Mouse (Mus musculus) heart, embryonic 16.5 days (tissue): ENCODE data around the gene Atf6b. TPM values are rescaled to one million over a fixed set of nuclear protein-coding genes. Genes with fewer than 3 reads are reported as not detected.
A peak's percentile ranks its signal among the peaks of the same experiment; 100 is the strongest.

ENCODE experiments used
- ATAC-seq: fragments of 200-750 bp; cut with Nextera tagmentation; replicated peaks from 2 replicates; pipeline ENCODE4 v1.8.0; 2017; ENCODE audit warnings: moderate number of reproducible peaks; ENCODE audit not compliant: insufficient read depth, low FRiP score; ENCODE audit errors: extremely low read depth
- H3K27ac ChIP-seq: fragments of 300-500 bp; sonication (generic); 2 replicates; pipeline ENCODE4 v1.5.1; 2014; ENCODE audit warnings: mild to moderate bottlenecking, low read length, control low read depth, moderate library complexity
- H3K27me3 ChIP-seq: fragments of 300-500 bp; sonication (generic); 2 replicates; pipeline ENCODE4 v1.6.1; 2014; ENCODE audit warnings: low read length, mixed read lengths; ENCODE audit not compliant: control insufficient read depth, insufficient read depth
- H3K36me3 ChIP-seq: fragments of 300-500 bp; sonication (generic); 2 replicates; pipeline ENCODE4 v1.6.1; 2014; ENCODE audit not compliant: control insufficient read depth, insufficient read depth
- H3K4me1 ChIP-seq: fragments of 300-500 bp; sonication (generic); 2 replicates; pipeline ENCODE4 v1.6.1; 2014; ENCODE audit warnings: low read length, mixed read lengths; ENCODE audit not compliant: control insufficient read depth, insufficient read depth
- H3K4me2 ChIP-seq: fragments of 300-500 bp; sonication (generic); 2 replicates; pipeline ENCODE4 v1.6.1; 2014; ENCODE audit warnings: low read depth, mild to moderate bottlenecking, control low read depth, low read length
- H3K4me3 ChIP-seq: fragments of 300-500 bp; sonication (generic); 2 replicates; pipeline ENCODE4 v1.5.1; 2014; ENCODE audit warnings: mild to moderate bottlenecking, control low read depth, low read length
- H3K9ac ChIP-seq: fragments of 300-500 bp; sonication (generic); 2 replicates; pipeline ENCODE4 v1.6.1; 2014; ENCODE audit warnings: low read length, control low read depth
- H3K9me3 ChIP-seq: fragments of 300-500 bp; sonication (generic); replicated peaks from 2 replicates; pipeline ENCODE4 v1.6.1; 2016; ENCODE audit warnings: low read length; ENCODE audit not compliant: control insufficient read depth
- WGBS: fragments of 180-500 bp; shearing (Covaris S2); extraction: QIAGEN DNeasy Blood & Tissue Kit; methylation state at CpG from one replicate; pipeline ENCODE4 v1.1.7; 2014; 5-methylcytosine and 5-hydroxymethylcytosine counted together
- polyA plus RNA-seq: library from polyadenylated mRNA; unstranded; fragments of >200 nt; fragmentation: Nextera tagmentation; extraction: Ambion mirVana; gene quantifications from 2 replicates; pipeline ENCODE4 v1.2.1, GENCODE M21; 2015

Gene Atf6b
- 45.7 and 46.7 TPM in 2 replicates for polyA plus RNA-seq

- Histone ChIP-seq H3K27me3 (no peaks in the 10 kb centered on the region), H3K27ac (peak within 1 kb of the TSS; percentile 69), H3K4me3 (peak within 1 kb of the TSS; percentile 94), H3K36me3 (peaks cover 7% of the 10 kb centered on the region), H3K9me3 (no peaks in the 10 kb centered on the region), H3K4me2 (peak within 1 kb of the TSS; percentile 90), H3K9ac (peak within 1 kb of the TSS; percentile 94), H3K4me1 (peaks cover 18% of the 10 kb centered on the region)
- ATAC-seq = peak; percentile 97
- 1% methylated on average over 66 of the region's 66 CpGs for WGBS
Measured at GRCm38 (mm10) chr17:34646906-34647787, at the start of gene Atf6b. TSS of gene Atf6b (plus strand) at chr17:34647146.

GRCm38 (mm10) chr17:34597566-34598095 is 49.3 kb upstream of the Atf6b start, which contains the start of gene Ager:
TSS of gene Ager (plus strand) at chr17:34597862.
- Histone ChIP-seq H3K4me1 (peaks cover 35% of the 10 kb centered on the region), H3K36me3 (peaks cover 19% of the 10 kb centered on the region)
- WGBS = 10% methylated on average over 6 of the region's 6 CpGs

GRCm38 (mm10) chr17:34599891-34600290 is 47.1 kb upstream of the Atf6b start:
- H3K4me1 ChIP-seq = peaks cover 31% of the 10 kb centered on the region
- WGBS = 78% methylated on average over 9 of the region's 9 CpGs
- no peak overlapping the region for H3K4me3 ChIP-seq
- no peak overlapping the region for H3K27ac ChIP-seq
- H3K9ac ChIP-seq = no peak overlapping the region
- no peak for ATAC-seq
- H3K4me2 ChIP-seq = no peak overlapping the region
- H3K36me3 ChIP-seq = peaks cover 14% of the 10 kb centered on the region
- H3K27me3 ChIP-seq = no peaks in the 10 kb centered on the region
- H3K9me3 ChIP-seq = no peaks in the 10 kb centered on the region

More at GRCm38 (mm10) chr17:34597566-34598095, 49.3 kb upstream of the Atf6b start, which contains the start of gene Ager:
- peak within 1 kb of the TSS; percentile 20; the same call in 1 of the 2 replicates for H3K4me2 ChIP-seq
- ATAC-seq = no peak
- no peaks in the 10 kb centered on the region for H3K27me3 ChIP-seq
- peak within 1 kb of the TSS; percentile 39 for H3K9ac ChIP-seq
- H3K27ac ChIP-seq = no peak within 1 kb of the TSS
- no peak within 1 kb of the TSS for H3K4me3 ChIP-seq
- no peaks in the 10 kb centered on the region for H3K9me3 ChIP-seq

GRCm38 (mm10) chr17:34601796-34602195 is 45.1 kb upstream of the Atf6b start:
- H3K36me3 ChIP-seq = peaks cover 6% of the 10 kb centered on the region
- H3K27ac ChIP-seq = no peak overlapping the region
- H3K9me3 ChIP-seq = no peaks in the 10 kb centered on the region
- peak overlapping the region; percentile 96; the same call in 1 of the 2 replicates for H3K4me2 ChIP-seq
- H3K27me3 ChIP-seq = no peaks in the 10 kb centered on the region
- H3K4me1 ChIP-seq = peaks cover 35% of the 10 kb centered on the region
- WGBS = 83% methylated on average over 12 of the region's 12 CpGs
- ATAC-seq = no peak
- no peak overlapping the region for H3K9ac ChIP-seq
- H3K4me3 ChIP-seq = no peak overlapping the region

- peak within 1 kb of the TSS; percentile 83 for H3K4me3 ChIP-seq
- peaks cover 11% of the 10 kb centered on the region for H3K36me3 ChIP-seq
- H3K4me1 ChIP-seq = peaks cover 41% of the 10 kb centered on the region
- peak within 1 kb of the TSS; percentile 96 for H3K27ac ChIP-seq
- WGBS = 0% methylated on average over 30 of the region's 30 CpGs
- peak within 1 kb of the TSS; percentile 93 for H3K9ac ChIP-seq
- peak; percentile 91 for ATAC-seq
- peak within 1 kb of the TSS; percentile 96 for H3K4me2 ChIP-seq
- H3K9me3 ChIP-seq = no peaks in the 10 kb centered on the region
- H3K27me3 ChIP-seq = no peaks in the 10 kb centered on the region
Measured at GRCm38 (mm10) chr17:34603375-34604060, 43.4 kb upstream of the Atf6b start, which contains the start of gene Rnf5. TSS of gene Rnf5 (minus strand) at chr17:34603690.

GRCm38 (mm10) chr17:34604061-34604508 is 42.9 kb upstream of the Atf6b start, which contains the start of gene Agpat1:
TSS of gene Agpat1 (plus strand) at chr17:34604262.
- ATAC-seq = peak; percentile 85
- Histone ChIP-seq H3K27me3 (no peaks in the 10 kb centered on the region), H3K27ac (peak within 1 kb of the TSS; percentile 96), H3K4me2 (peak within 1 kb of the TSS; percentile 96), H3K4me1 (peaks cover 46% of the 10 kb centered on the region), H3K4me3 (peak within 1 kb of the TSS; percentile 83), H3K9ac (peak within 1 kb of the TSS; percentile 93), H3K36me3 (peaks cover 11% of the 10 kb centered on the region), H3K9me3 (no peaks in the 10 kb centered on the region)
- under 1% methylated on average over 34 of the region's 35 CpGs for WGBS

- 18% methylated on average over 24 of the region's 24 CpGs for WGBS
- H3K4me2 ChIP-seq = peak overlapping the region; percentile 89
- H3K4me3 ChIP-seq = peak overlapping the region; percentile 83
- peak overlapping the region; percentile 96 for H3K27ac ChIP-seq
- no peak for ATAC-seq
- H3K36me3 ChIP-seq = peaks cover 11% of the 10 kb centered on the region
- no peaks in the 10 kb centered on the region for H3K9me3 ChIP-seq
- no peaks in the 10 kb centered on the region for H3K27me3 ChIP-seq
- H3K4me1 ChIP-seq = peaks cover 47% of the 10 kb centered on the region
- H3K9ac ChIP-seq = peak overlapping the region; percentile 93
Measured at GRCm38 (mm10) chr17:34604511-34605237, 42.3 kb upstream of the Atf6b start.

- Histone ChIP-seq H3K36me3 (peaks cover 10% of the 10 kb centered on the region; the same call in 1 of the 2 replicates), H3K27me3 (no peaks in the 10 kb centered on the region), H3K4me3 (peak overlapping the region; percentile 83), H3K9ac (peak overlapping the region; percentile 93), H3K9me3 (no peaks in the 10 kb centered on the region), H3K4me1 (peaks cover 47% of the 10 kb centered on the region), H3K27ac (peak overlapping the region; percentile 96), H3K4me2 (peak overlapping the region; percentile 89)
- 0% methylated on average over 30 of the region's 30 CpGs for WGBS
- ATAC-seq = peak; percentile 45
Measured at GRCm38 (mm10) chr17:34605609-34606008, 41.3 kb upstream of the Atf6b start.
